Mouse (Mus musculus): Measurements from ENCODE around the gene Trabd2b.

DNA sequence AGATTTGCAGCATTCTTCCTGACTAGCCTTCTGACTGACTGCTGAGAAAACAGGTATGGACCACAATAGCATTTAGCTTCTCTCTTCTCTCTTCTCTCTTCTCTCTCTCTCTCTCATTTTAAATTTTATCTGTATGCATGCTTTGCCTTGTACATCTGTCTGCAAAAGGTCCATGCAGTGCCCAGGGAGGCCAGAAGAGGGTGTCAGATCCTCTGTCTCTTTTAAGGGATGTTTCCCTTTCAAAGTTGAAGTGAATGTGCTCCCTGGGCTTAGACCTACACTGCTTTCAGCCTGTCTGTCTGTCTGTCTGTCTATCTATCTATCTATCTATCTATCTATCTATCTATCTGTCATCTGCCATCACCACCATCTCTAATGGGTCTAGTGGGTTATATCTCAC, 8.9 kb upstream of the Trabd2b start:
- TF ChIP-seq CTCF (IDR thresholded peaks at IDR 0.05; ENCODE audit: insufficient read depth, low read depth, low read length) (no peak), POLR2A (IDR thresholded peaks at IDR 0.05; ENCODE audit: insufficient read depth, low read depth, low read length) (no peak)
